Mouse (Mus musculus) spleen, postnatal 36 days (tissue): ENCODE results near the gene Pskh1.

Source experiments
- DNase-seq, 2 experiments: peaks; one replicate each; pipeline ENCODE4 v3.0.0; 2022; ENCODE audit warnings: low spot score in 2 of 2, mixed read lengths in 1 of 2

Gene Pskh1

DNA sequence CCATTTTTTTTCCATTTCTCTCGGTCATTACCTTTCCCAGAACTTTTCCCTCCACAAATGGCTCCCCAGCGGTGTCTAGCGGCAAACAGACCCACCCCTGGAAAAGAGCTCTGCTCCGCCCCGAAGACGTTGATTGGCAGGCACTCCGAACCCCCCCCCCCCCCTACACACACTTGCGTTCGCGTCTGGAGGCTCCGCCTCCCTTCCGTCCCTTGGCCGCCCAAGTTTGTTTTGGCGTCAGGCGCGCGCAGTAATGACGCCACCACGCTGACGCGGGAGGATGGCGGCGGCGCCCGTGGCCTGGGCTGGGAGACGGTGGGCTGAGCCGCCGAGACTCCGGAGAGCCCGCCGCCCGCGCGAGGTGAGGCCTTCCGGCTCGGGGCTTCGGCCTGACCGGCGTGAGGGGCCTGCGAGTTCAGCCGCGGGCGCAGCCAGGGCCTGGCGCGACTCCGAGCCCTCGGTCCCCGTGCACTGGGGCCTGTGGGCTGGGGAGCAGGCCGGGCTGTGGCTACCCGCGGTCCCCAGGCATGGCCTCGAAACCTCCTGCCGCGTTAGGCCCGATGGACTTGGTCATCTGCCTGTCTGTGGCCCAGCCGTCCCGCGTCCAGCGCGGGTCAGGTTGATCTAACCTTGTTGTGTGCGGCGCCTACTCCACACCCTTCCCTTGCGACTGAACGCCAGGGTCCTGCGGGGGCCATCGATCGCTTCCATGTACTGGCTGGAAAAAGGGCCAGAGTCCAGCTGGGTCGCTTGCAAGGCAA lies at the start of gene Pskh1:
Gene Pskh1, plus strand, starts transcription at position 262 of the 761 bp plus-strand sequence.
- DNase-seq: peak; percentile 89 to 90

DNA sequence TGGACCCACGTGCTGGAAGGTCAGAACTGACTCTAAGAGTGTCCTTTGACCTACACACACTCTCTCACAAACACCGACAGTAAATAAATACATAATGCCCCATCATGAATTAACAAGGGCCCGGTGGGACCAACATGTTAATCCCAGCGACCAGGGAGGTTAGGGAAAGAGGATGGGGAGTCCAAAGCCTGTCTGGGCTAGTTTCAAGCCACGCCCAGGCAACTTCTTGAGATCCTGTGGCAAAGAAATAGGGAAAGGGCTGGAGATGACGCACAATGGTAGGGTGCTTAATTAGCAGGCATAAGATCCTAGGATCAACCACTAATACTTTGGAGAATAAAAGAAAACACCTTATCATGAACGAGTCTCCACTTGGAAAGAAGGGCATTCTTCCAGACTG lies 49.6 kb upstream of the Pskh1 start:
- DNase-seq: no peak

DNA sequence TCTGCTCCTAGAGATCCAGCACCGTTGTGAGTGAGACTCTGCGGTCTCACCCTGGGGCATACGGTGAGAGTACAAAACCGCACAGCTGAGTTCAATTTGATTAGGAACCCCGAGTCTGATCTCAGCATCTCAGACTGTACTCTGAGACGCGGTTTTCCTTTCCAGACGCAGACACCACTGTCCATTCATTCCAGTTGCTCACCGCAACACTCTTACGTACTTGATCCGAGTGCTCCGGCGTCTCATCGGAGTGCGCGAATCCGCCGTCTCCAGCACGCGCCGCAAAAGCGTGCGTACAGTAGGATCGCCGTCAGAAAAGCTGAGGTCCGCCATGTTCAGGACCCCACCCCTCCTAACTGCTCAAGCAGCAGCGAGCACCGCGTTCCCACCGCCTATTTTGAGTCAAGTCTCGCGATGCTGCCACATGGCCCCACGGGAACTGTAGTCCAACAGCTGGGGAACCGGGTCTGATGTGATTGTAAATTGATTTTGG lies 48.5 kb upstream of the Pskh1 start:
- DNase-seq: peak; percentile 85 to 89

DNA sequence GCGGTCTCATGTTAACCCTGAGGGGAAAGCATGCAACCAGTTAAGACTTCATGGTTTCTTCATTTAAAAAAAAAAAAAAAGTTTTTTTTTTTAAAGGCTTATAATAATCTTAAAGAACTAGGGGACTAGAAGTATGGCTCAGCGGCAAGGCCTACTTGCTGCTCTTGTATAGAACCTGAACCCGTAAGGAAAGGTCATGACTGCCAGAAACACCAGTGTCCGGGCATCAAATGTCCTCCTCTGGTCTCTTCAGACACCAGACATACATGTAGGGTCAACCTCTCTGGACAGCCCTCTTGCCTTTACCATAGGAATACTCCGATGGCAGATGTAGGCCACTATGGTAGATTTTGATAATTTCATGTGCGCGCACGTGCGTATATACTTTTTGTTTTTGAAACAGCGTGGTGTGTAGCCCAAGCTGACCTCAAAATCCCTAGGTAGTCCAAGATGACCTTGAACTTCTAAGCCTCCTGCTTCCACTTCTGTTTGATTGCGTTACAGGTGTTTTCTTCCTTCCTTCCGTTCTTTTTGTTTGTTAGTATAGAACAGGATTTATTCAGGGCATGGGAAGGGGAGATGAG lies 48.0 kb upstream of the Pskh1 start:
- DNase-seq: no peak

DNA sequence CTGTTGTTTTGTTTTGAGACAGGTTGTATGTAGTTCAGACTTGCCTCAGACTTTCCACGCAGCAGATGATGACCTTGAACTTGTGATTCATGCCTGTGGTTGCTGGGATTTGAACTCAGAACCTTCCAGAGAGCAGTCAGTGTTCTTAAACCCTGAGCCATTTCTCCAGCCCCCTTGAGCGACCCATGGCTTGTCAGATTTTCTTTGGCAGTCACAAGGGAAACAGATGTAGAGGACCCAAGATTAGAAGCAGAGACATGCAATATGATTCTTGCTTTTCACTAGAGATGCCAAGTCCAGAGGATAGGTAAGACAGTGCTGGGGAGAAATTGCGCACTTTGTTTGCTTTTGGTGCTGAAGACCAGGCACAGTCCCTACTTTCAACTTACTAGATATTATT lies 47.1 kb upstream of the Pskh1 start, which contains the start of gene Cenpt:
Gene Cenpt, minus strand, starts transcription at position 101 of the 400 bp plus-strand sequence.
- DNase-seq: no peak

DNA sequence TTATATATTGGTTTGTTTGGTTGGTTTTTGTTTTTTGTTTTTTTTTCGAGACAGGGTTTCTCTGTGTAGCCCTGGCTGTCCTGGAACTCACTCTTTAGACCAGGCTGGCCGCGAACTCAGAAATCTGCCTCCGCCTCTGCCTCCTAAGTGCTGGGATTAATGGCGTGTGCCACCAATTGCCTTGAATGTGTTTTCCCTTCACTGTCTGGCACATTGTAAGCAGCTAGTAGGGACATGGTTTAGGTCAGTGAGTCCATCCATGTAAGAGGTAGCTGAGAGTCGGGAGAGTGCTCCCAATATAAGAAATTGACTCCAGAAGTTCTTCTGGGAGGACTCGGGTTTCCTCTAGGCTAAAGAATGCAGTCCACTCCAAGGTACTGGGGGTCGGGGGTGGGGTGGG lies 45.9 kb upstream of the Pskh1 start:
- no peak for DNase-seq

DNA sequence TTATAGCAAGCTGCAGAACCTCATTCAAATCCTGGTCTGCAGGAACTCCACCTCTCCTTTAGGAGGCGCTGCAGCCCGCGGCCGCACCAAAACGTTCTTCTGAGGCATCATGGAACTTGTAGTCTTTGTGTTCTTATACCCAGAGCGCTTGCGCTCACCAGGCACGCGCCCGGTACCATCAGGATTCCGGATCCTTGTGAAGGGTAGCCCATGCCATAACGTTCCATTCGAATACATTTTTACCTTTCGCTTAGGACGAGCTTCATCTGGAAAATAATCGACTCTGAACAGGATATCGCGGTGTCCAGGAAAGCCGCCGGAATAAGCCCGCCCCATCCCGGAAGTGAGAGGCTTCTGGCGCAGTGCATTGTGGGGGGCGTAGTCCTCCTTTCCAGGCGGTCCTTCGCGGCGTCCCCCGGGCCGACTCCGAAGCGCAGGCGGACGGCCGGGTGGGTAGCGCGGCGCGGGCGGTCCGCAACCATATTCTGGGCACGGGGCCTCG lies 45.5 kb upstream of the Pskh1 start, which contains the start of gene Thap11:
Gene Thap11, plus strand, starts transcription at position 418 of the 502 bp plus-strand sequence.
- DNase-seq: peak; percentile 91 to 92

DNA sequence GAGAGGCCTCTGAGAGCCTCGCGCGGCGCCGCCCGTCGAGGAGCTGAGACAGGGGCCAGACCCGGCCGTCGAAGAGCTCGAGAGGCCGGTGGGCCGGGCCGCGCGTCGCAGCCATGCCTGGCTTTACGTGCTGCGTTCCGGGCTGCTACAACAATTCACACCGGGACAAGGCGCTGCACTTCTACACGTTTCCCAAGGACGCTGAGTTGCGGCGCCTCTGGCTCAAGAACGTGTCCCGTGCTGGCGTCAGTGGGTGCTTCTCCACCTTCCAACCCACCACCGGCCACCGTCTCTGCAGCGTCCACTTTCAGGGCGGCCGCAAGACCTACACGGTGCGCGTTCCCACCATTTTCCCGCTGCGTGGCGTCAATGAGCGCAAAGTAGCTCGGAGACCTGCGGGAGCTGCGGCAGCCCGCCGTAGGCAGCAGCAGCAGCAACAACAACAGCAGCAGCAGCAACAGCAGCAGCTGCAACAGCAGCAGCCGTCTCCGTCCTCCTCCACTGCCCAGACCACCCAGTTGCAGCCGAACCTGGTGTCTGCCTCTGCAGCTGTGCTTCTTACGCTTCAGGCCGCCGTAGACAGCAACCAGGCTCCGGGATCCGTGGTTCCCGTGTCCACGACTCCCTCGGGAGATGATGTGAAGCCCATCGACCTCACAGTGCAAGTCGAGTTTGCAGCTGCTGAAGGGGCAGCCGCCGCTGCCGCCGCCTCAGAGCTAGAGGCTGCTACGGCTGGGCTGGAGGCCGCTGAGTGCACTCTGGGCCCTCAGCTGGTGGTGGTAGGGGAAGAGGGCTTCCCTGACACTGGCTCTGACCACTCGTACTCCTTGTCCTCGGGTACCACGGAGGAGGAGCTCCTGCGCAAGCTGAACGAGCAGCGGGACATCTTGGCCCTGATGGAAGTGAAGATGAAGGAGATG lies 44.7 kb upstream of the Pskh1 start:
- DNase-seq: peak; percentile 21 to 22

DNA sequence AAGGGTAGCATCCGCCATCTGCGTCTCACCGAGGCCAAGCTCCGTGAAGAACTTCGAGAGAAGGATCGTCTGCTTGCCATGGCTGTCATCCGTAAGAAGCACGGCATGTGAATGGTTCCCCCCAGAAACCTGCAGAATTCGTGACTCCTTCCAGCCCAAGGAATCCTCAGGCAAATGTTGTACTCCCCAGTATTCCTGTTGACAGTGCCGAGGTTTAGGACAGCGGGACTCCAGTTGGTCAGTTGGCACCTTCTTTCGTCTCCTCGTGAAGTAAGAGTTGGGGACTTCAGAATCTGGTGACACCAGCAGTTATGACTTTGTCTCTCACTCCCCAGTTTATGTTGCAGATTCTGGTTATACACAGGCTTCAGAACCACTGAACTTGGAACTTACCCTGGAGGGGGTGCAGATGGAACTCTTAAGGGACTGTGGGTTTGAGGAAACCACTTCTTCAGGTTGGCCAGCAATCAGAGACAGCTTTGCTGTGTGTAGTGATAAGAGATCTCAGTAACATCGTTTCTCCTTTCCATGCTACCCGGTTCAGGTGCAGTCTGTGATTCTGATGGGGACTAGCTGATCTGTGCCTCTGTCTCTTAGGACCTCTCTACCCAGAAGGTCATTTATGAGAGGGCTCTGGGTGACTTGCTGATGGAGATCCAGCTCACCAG lies 43.9 kb upstream of the Pskh1 start:
- DNase-seq: no peak

DNA sequence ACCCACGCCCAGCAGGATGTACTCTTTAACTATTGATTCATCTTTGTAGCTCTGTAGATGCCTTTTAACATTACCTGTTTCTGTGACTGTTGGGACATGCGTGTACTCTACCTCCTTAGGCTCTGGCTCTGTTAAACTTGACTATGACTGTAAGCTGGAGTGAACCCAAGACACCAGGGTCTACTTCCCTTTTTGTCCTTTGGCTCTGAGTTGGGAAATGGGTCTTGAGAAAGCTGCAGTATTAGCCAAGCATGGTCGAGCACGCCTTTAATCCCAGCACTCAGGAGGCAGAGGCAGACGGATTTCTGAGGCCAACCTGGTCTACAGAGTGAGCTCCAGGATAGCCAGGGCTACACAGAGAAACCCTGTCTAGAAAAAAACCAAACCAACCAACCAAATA lies 41.7 kb upstream of the Pskh1 start:
- DNase-seq: peak in 1 of 2 experiments; percentile 29

DNA sequence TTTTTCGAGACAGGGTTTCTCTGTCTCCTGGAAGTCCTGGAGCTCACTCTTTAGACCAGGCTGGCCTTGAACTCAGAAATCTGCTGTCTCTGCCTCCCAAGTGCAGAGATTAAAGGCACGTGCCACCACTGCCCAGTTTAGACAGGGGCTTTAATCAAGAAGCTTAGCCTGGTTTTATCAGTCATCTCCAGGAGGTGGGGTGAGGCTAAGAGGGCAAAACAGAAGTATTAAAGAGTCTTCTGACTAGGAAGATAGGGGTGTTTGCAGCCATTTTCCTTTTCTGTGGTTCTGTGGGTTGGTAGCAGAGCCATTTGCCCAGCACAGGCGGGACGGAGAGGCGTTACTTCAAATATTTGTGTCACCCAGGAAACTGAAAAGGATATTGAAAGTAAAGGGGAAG lies 40.9 kb upstream of the Pskh1 start:
- peak; percentile 20 to 60 for DNase-seq

DNA sequence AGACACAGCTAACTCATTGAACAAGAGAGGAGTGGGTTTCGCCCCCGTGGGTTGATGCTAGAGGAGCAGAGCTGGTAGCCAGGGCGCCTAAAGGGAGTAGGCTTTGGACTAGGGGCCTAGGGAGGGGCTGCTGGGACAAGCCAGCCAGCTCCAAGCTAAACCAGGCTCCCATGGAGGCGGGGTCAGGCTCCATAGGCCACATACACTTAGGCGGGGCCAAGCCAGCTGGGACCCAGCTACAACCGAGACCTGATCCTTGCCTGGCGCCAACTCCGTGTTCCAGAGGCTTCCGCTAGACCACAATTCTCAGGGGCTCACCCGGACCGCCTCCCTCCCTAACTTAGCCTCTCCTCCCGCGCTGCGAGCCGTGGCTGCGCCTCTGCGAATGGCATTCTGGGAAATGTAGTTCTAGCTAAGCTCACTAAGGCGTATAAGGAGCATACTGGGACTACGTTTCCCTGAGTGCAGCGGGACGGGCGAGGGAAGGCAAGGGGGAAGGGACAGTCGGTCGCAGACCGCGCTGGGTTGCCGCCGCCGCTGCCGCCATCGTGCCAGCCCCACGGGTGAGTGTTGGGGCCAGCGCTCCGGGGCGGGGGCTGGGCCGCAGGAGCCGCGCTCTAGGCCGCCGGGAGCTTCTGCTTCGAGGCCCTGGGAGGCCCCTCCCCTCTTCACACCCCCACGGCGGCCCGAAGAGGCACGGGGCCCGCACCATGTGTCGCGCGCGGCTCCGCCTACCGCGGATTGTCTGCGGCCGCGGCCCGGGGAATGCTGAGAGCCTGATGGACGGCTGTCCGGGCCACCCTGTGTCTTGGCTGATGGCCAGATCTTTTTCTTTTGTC lies 39.9 kb upstream of the Pskh1 start, which contains the start of gene Nutf2:
Gene Nutf2, plus strand, starts transcription at position 438 of the 839 bp plus-strand sequence.
- DNase-seq: peak; percentile 94 to 95

DNA sequence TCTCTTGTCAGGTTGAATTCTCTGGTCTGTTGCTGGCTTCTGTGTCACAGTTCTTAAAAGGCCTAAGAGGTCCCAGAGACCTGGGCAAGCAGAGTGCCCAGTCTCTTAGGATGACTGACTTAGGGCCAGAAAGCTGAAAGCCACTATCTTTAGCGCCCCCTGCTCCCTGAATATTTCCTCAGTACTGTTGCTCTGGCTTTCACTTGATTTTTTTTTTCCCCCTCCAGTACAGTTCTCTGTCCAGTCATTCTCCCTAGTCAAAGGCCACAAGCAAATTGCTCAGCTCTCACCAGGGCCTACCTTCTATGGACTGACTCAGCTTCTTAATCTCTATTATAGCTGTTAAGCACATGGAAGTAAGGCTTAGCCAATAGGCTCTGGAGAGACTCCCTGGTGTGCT lies 38.3 kb upstream of the Pskh1 start:
- DNase-seq: peak; percentile 26 to 34

DNA sequence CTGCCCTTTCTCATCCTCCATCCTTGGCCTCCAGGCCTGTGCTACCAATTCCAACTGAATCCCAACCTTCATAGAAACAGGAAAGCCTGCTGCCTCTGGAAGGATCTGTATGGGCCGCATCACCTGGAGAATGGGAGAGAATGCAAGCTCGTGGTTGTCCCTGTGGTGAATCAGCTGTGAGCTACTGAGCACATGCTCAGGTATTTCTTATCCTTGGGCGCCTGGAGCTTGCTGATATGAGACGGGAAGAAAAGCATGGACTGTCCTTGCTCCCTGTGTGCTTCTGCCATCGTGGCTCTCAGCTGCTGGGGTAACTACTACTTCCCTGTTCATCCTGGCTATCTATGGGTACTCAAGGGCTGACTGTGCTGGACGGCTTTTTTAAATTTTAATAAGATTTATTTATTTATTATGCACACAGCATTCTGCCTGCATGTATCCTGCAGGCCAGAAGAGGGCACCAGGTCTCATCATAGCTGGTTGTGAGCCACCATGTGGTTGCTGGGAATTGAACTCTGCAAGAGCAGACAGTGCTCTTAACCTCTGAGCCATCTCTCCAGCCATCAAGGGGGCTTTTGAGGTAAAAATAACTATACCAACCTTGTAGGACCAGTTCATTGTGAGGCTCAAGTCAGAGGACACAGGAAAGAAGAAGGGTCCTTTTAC lies 33.7 kb upstream of the Pskh1 start:
- DNase-seq: no peak

DNA sequence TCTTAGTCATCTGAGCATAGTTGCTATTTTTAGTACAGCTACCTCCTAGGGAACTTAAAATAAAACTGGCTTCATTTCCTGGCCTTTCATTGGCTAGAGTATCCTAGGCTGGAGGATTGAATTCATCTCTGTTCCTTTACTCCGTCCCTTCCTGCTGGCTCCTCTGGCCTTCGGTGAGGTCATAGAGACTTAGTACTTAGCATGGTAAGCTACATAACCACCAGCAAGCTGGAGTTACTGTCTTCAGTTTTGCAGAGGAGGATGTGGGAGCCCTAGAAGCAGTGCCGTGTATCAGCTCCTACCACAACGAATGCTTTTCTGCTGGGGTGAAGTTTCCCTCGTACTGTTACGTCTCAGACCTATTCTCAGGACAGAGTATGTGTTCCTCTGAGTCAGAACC lies 25.9 kb upstream of the Pskh1 start:
- DNase-seq: no peak

DNA sequence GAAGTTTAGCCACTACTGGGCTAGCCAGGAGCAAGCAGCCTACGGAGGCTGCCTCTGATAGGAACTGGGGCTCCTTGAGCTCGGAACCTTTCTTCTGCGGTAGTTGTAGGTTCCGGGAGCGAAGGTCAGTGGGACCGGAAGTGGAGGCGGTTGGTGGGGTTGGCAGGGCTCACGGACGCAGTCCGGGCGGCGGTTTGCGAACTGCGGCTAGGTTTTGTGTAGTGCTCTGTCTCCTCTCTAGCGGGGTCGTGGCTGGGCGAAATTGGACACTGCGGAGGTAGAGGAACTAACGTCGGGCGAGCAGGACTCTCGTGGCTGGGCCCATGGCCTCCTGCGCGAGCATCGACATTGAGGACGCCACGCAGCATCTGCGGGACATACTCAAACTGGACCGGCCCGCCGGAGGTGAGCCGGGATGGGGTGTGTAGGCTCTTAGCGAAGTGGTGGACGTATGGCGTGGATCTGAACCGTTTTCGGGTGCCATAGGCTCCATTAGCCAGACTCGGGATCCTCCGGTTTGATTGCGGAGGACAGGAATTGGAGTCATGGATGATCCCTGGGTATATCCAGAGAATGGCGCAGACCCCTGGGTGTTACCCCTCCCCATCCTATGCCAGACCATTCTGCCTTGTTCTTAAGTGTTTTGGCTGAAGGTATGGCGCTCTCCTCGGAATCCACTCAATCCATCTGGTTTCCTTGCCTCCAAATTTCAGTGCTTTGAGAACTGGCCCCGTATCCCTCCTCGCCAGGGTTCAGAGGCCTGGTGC lies 19.3 kb upstream of the Pskh1 start, which contains the start of gene Edc4:
Gene Edc4, plus strand, starts transcription at position 128 of the 767 bp plus-strand sequence.
- peak; percentile 76 to 81 for DNase-seq

DNA sequence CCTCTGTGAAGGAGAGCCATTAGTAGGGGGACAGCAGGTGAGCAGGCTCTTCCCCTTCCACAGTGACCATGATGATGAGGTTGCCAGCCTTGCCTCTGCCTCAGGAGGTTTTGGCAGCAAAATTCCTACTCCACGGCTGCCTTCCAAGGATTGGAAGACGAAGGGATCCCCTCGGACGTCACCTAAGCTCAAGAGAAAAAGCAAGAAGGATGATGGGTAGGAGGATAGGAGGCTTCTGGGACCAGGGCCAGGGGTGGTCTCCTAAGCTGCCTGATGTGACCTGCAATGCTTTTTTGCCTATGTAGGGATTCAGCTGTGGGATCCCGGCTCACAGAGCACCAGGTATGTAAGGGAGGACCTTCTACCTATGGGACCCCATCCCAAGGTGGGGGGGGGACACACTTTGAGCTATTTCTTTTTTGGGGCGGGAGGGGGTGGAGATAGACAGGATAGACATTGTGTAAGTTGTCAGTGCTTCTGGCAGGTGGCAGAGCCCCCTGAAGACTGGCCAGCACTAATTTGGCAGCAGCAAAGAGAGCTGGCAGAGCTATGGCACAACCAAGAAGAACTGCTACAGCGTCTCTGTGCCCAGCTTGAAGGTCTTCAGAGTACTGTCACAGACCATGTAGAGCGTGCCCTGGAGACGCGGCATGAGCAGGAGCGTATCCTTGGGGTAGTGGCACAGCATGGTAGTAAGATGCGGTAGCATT lies 10.3 kb upstream of the Pskh1 start:
- DNase-seq: no peak

DNA sequence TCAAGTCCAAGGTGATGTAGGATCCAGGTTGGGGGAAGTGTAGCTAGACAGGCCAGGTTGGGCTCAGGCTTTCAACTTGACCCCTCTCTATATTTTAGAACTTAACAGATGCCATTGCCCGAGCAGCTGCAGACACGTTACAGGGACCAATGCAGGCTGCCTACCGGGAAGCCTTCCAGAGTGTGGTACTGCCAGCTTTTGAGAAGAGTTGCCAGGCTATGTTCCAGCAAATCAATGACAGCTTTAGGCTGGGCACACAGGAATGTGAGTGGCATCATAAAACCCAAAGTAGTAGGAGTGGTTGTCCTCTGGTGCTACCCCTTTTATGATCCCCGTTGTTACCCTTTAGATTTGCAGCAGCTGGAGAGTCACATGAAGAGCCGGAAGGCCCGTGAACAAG lies 9.4 kb upstream of the Pskh1 start:
- no peak for DNase-seq
